Mouse (Mus musculus) midbrain, postnatal 0 days (tissue): Measurements from ENCODE around the gene Ppm1a. TPM values are rescaled to one million over a fixed set of nuclear protein-coding genes. Genes with fewer than 3 reads are reported as not detected.

Experiments
- ATAC-seq: fragments of 200-750 bp; cut with Nextera tagmentation; 2 replicates; pipeline ENCODE4 v1.8.0; 2017; ENCODE audit warnings: moderate number of reproducible peaks, mild to moderate bottlenecking, moderate TSS enrichment, moderate library complexity; ENCODE audit not compliant: low FRiP score
- DNase-seq: peaks from one replicate; pipeline ENCODE4 v3.0.0-alpha.2; 2015; ENCODE audit warnings: low spot score
- H3K27ac ChIP-seq: fragments of 300-500 bp; sonication (generic); 2 replicates; pipeline ENCODE4 v1.5.1; 2014; ENCODE audit warnings: low read depth, mild to moderate bottlenecking, low read length, mixed read lengths
- H3K27me3 ChIP-seq: fragments of 300-500 bp; sonication (generic); 2 replicates; pipeline ENCODE4 v1.6.1; 2014; ENCODE audit warnings: low read length, control low read depth, mixed read lengths; ENCODE audit not compliant: insufficient read depth
- H3K36me3 ChIP-seq: fragments of 300-500 bp; sonication (generic); 2 replicates; pipeline ENCODE4 v1.6.1; 2014; ENCODE audit warnings: low read length, control low read depth, mixed read lengths; ENCODE audit not compliant: insufficient read depth
- H3K4me1 ChIP-seq: fragments of 300-500 bp; sonication (generic); 2 replicates; pipeline ENCODE4 v1.6.1; 2014; ENCODE audit warnings: mild to moderate bottlenecking, control low read depth, antibody characterized with exemption, low read length, mixed read lengths; ENCODE audit not compliant: insufficient read depth
- H3K4me2 ChIP-seq: fragments of 300-500 bp; sonication (generic); 2 replicates; pipeline ENCODE4 v1.6.1; 2014; ENCODE audit warnings: low read depth, mild to moderate bottlenecking, low read length, mixed read lengths; ENCODE audit not compliant: poor library complexity, severe bottlenecking
- H3K4me3 ChIP-seq: fragments of 300-500 bp; sonication (generic); 2 replicates; pipeline ENCODE4 v1.5.1; 2014; ENCODE audit warnings: low read depth, mild to moderate bottlenecking, low read length, moderate library complexity
- H3K9ac ChIP-seq: fragments of 300-500 bp; sonication (generic); replicated peaks from 2 replicates; pipeline ENCODE4 v1.6.1; 2014; ENCODE audit warnings: mild to moderate bottlenecking, low read length, moderate library complexity, mixed read lengths; ENCODE audit not compliant: poor library complexity, severe bottlenecking
- H3K9me3 ChIP-seq: fragments of 300-500 bp; sonication (generic); 2 replicates; pipeline ENCODE4 v1.6.1; 2016; ENCODE audit warnings: low read length, control low read depth
- CTCF ChIP-seq: IDR thresholded peaks from 2 replicates; pipeline ENCODE4 v1.5.1; 2016; ENCODE audit warnings: antibody characterized with exemption, mild to moderate bottlenecking
- whole genome bisulfite sequencing: fragments of 180-500 bp; shearing (Covaris S2); extraction: QIAGEN DNeasy Blood & Tissue Kit; methylation state at CpG from one replicate; pipeline ENCODE4 v1.1.7; 2014; 5-methylcytosine and 5-hydroxymethylcytosine counted together
- polyA plus RNA-seq: library from polyadenylated mRNA; unstranded; fragments of >200 nt; fragmentation: Nextera tagmentation; extraction: Ambion mirVana; gene quantifications from 2 replicates; pipeline ENCODE4 v1.2.1, GENCODE M21; 2015
- total RNA-seq: library from RNA; depleted of rRNA; stranded (reverse); fragments of >200 nt; gene quantifications from 2 replicates; pipeline ENCODE4 v1.2.3, GENCODE M21; 2014

The Ppm1a gene
- total and polyA plus RNA-seq, 2 experiments from 2014 or later, result 79.3 to 170 TPM

GRCm38 (mm10) chr12:72762502-72762901, 5.2 kb downstream of the Ppm1a start:
- Histone ChIP-seq H3K27me3 (no peaks in the 10 kb centered on the region), H3K9ac (peak overlapping the region; percentile 42; the same call in 1 of the 2 replicates), H3K9me3 (no peaks in the 10 kb centered on the region), H3K27ac (no peak overlapping the region), H3K4me2 (peak overlapping the region; percentile 57), H3K4me3 (peak overlapping the region; percentile 97), H3K4me1 (peaks cover 12% of the 10 kb centered on the region), H3K36me3 (no peaks in the 10 kb centered on the region)
- no peak for TF ChIP-seq CTCF
- 53% methylated on average over 1 of the region's 1 CpGs for WGBS
- DNase-seq (no peak), ATAC-seq (no peak)

- H3K27me3 ChIP-seq, result no peaks in the 10 kb centered on the region
- DNase-seq (no peak), ATAC-seq (no peak)
- WGBS, result 40% methylated on average over 1 of the region's 1 CpGs
- no peak for TF ChIP-seq CTCF
- no peak overlapping the region for H3K27ac ChIP-seq
- H3K9ac ChIP-seq, result no peak overlapping the region
- no peaks in the 10 kb centered on the region for H3K9me3 ChIP-seq
- H3K36me3 ChIP-seq, result no peaks in the 10 kb centered on the region
- peak overlapping the region; percentile 97; the same call in 1 of the 2 replicates for H3K4me3 ChIP-seq
- H3K4me2 ChIP-seq, result peak overlapping the region; percentile 57
- peaks cover 12% of the 10 kb centered on the region for H3K4me1 ChIP-seq
Observed at GRCm38 (mm10) chr12:72763156-72763555, 5.9 kb downstream of the Ppm1a start.

GRCm38 (mm10) chr12:72767809-72768208, 10.6 kb downstream of the Ppm1a start:
- Histone ChIP-seq H3K9me3 (no peaks in the 10 kb centered on the region), H3K27me3 (no peaks in the 10 kb centered on the region), H3K4me3 (no peak overlapping the region), H3K27ac (no peak overlapping the region), H3K4me1 (peaks cover 9% of the 10 kb centered on the region), H3K9ac (no peak overlapping the region), H3K4me2 (no peak overlapping the region), H3K36me3 (no peaks in the 10 kb centered on the region)
- no peak for DNase-seq
- ATAC-seq, result no peak
- no peak for TF ChIP-seq CTCF
- WGBS, result 84% methylated on average over 6 of the region's 6 CpGs

GRCm38 (mm10) chr12:72768230-72768629, 11.0 kb downstream of the Ppm1a start:
- H3K4me3 ChIP-seq, result no peak overlapping the region
- DNase-seq (no peak), ATAC-seq (no peak)
- no peak overlapping the region for H3K27ac ChIP-seq
- H3K9ac ChIP-seq, result no peak overlapping the region
- WGBS, result 83% methylated on average over 2 of the region's 2 CpGs
- no peaks in the 10 kb centered on the region for H3K9me3 ChIP-seq
- TF ChIP-seq CTCF, result no peak
- no peak overlapping the region for H3K4me2 ChIP-seq
- no peaks in the 10 kb centered on the region for H3K27me3 ChIP-seq
- no peaks in the 10 kb centered on the region for H3K36me3 ChIP-seq
- peaks cover 4% of the 10 kb centered on the region; the same call in 1 of the 2 replicates for H3K4me1 ChIP-seq

DNA sequence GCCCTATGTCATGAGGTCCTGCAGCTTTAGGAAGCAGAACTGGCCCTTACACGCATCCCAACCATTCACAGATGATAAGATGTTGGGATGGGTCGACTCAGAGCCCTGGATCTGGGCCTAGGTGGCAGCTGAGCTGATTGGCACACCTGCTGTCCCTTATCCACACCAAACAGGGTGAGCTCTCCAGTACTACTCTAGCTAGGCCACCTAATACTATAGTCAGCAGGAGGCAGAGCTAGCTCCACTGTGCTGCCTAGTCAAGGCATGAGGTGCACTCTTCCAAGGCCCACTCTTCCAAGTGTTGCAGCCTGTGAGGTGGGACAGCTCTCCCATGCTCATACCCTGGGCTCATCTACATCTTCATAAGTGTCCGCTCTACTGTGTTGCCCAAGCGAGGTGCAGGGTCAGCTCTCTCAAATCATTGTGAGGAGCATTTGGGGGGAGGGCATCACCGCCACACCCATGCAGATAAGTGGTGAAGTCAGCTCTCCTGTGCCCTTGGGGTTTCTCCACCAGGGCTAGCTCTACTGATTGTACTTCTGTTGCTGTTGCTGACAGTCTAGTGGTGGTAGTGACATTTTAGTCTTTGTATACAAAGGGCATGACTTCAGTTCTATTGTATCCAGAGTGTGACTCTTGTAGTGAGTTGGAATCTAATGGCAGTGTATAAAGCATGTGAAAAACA, 12.4 kb downstream of the Ppm1a start:
- DNase-seq (no peak), ATAC-seq (no peak)
- Histone ChIP-seq H3K4me3 (no peak overlapping the region), H3K4me1 (0 out of 2 replicates have a peak, but pooled peaks cover 4% of the 10 kb centered on the region), H3K9ac (no peak overlapping the region), H3K4me2 (no peak overlapping the region), H3K27me3 (no peaks in the 10 kb centered on the region), H3K27ac (no peak overlapping the region), H3K36me3 (no peaks in the 10 kb centered on the region), H3K9me3 (no peaks in the 10 kb centered on the region)
- TF ChIP-seq CTCF, result no peak
- WGBS, result 92% methylated on average over 5 of the region's 5 CpGs

GRCm38 (mm10) chr12:72771153-72771552, 13.9 kb downstream of the Ppm1a start:
- Histone ChIP-seq H3K4me2 (no peak overlapping the region), H3K4me3 (no peak overlapping the region), H3K36me3 (no peaks in the 10 kb centered on the region), H3K27ac (no peak overlapping the region), H3K9me3 (no peaks in the 10 kb centered on the region), H3K9ac (no peak overlapping the region), H3K4me1 (0 out of 2 replicates have a peak, but pooled peaks cover 4% of the 10 kb centered on the region), H3K27me3 (no peaks in the 10 kb centered on the region)
- WGBS, result 97% methylated on average over 2 of the region's 2 CpGs
- TF ChIP-seq CTCF, result peak; percentile 36
- ATAC-seq (no peak), DNase-seq (no peak)
